Mouse (Mus musculus): ENCODE results near the gene Tmem161a. TPM values are rescaled to one million over a fixed set of nuclear protein-coding genes. Genes with fewer than 3 reads are reported as not detected.

The Tmem161a gene
- polyA plus RNA-seq, 1 experiment from 2014 or later: 53.8 TPM

DNA sequence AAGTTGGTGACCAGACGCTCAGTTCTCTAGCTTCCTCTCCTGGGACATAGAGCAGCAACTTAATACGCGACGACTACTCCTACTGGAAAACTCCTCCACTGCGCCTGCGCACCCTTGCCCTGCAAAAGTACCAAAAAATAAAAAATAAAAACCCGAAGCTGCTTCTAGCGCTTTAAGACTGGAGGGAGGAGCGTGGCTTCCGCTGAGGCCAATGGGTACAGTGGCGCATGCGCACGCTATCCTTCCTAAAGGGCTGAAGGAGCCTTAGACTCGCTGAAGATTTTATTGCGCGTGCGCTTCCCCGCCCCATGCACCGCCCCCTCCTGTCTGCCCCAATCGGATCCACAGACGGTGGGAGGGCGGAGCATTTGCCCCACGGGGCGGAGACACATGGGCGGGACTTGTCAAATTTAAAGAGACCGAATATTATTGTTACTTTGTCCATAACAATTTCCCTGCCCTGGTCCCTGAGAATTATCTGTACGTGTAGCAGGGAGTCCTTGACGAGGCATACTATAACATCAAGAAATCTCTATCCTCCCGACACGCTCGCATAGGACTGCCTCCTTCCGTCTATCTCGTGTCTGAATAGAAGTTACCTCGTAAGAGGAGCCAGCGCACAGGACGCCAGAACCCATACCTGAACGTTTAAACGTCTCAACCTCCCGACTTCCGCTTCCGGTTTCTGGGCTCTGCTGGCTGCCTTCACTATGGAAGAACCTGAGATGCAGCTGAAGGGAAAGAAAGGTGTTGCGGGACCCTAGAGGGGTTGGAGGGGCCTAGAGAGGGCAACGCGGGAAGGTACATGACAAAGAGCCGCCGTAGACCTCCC, 32.9 kb upstream of the Tmem161a start, which contains the start of the genes Rfxank, Borcs8 and Mef2b:
Gene Rfxank (minus strand): TSS at position 129 of the 832 bp plus-strand sequence.
Gene Borcs8 (plus strand): TSS at position 474 of the 832 bp plus-strand sequence.
Gene Mef2b (plus strand): TSS at position 686 of the 832 bp plus-strand sequence.
- Histone ChIP-seq H3K4me1 (peaks cover 23% of the 10 kb centered on the region), H3K36me3 (replicated peaks) (peaks cover 48% of the 10 kb centered on the region), H3K9me3 (no peaks in the 10 kb centered on the region), H3K9ac (peak within 1 kb of the TSS; percentile 76), H3K27ac (peak within 1 kb of the TSS; percentile 80), H3K4me2 (peak within 1 kb of the TSS; percentile 69), H3K4me3 (replicated peaks) (peak within 1 kb of the TSS; percentile 71), H3K27me3 (no peaks in the 10 kb centered on the region)
- peak; percentile 96 for ATAC-seq (ENCODE audit: low FRiP score)
- under 1% methylated on average over 46 of the region's 46 CpGs for WGBS

- H3K27ac ChIP-seq: peak overlapping the region; percentile 80
- WGBS: 14% methylated on average over 9 of the region's 9 CpGs
- peaks cover 48% of the 10 kb centered on the region for H3K36me3 ChIP-seq (replicated peaks)
- peaks cover 23% of the 10 kb centered on the region for H3K4me1 ChIP-seq
- H3K9ac ChIP-seq: peak overlapping the region; percentile 76
- no peaks in the 10 kb centered on the region for H3K27me3 ChIP-seq
- H3K4me2 ChIP-seq: peak overlapping the region; percentile 69
- no peaks in the 10 kb centered on the region for H3K9me3 ChIP-seq
- ATAC-seq (ENCODE audit: low FRiP score): no peak
- peak overlapping the region; percentile 71 for H3K4me3 ChIP-seq (replicated peaks)
Observed at GRCm38 (mm10) chr8:70139981-70140380, 32.2 kb upstream of the Tmem161a start.

- no peak overlapping the region for H3K4me2 ChIP-seq
- no peak for ATAC-seq (ENCODE audit: low FRiP score)
- peaks cover 11% of the 10 kb centered on the region for H3K4me1 ChIP-seq
- no peak overlapping the region for H3K9ac ChIP-seq
- H3K36me3 ChIP-seq (replicated peaks): peaks cover 42% of the 10 kb centered on the region
- no peak overlapping the region for H3K27ac ChIP-seq
- no peak overlapping the region for H3K4me3 ChIP-seq (replicated peaks)
- 86% methylated on average over 7 of the region's 7 CpGs for WGBS
- no peaks in the 10 kb centered on the region for H3K9me3 ChIP-seq
- peaks cover 16% of the 10 kb centered on the region for H3K27me3 ChIP-seq
Observed at GRCm38 (mm10) chr8:70147678-70148607, 24.2 kb upstream of the Tmem161a start.

GRCm38 (mm10) chr8:70150158-70150557, 22.0 kb upstream of the Tmem161a start:
- no peaks in the 10 kb centered on the region for H3K9me3 ChIP-seq
- no peak overlapping the region for H3K4me3 ChIP-seq (replicated peaks)
- no peak for ATAC-seq (ENCODE audit: low FRiP score)
- H3K4me1 ChIP-seq: peaks cover 13% of the 10 kb centered on the region
- WGBS: 17% methylated on average over 13 of the region's 13 CpGs
- H3K36me3 ChIP-seq (replicated peaks): peaks cover 21% of the 10 kb centered on the region
- H3K27me3 ChIP-seq: peaks cover 19% of the 10 kb centered on the region
- H3K27ac ChIP-seq: no peak overlapping the region
- H3K9ac ChIP-seq: 0 out of 2 replicates have a peak overlapping the region, but pooled peaks have one; percentile 21
- H3K4me2 ChIP-seq: no peak overlapping the region

DNA sequence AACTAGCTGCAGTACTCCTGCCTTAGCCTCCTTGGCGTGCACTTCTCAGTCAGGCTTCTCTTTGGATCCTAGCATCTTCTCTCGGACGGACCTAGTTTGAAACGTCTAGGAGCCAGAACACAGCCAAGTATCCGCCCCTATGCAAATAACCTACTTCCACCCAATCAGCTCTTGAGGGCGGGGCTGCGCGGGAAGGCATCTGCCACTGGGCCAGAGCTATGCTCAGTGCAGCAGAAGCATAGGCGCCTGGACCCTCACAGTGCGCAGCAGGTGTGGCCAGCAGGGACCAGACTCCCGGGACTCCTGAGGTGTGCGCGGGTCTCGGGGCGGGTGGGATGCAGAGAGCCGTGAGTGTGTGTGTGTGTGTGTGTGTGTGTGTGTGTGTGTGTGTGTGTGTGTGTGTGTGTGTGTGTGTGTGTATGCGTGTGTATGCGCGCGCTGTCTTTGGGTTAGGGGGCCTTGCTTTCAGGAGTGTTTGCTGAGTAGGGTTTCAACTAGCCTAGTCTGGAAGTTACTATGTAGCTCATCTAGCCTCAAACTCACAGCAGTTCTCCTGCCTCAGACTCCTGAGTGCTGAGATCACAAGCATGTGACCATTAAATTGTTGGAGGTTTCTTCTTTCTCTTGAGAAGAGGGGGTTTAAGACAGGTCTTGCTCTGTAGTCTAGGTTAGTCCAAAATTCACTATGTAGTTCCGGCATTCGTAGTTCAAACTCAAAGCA, 19.5 kb upstream of the Tmem161a start:
- Histone ChIP-seq H3K4me2 (peak overlapping the region; percentile 45), H3K9me3 (no peaks in the 10 kb centered on the region), H3K27ac (no peak overlapping the region), H3K9ac (peak overlapping the region; percentile 21; the same call in 1 of the 2 replicates), H3K4me1 (peaks cover 13% of the 10 kb centered on the region), H3K36me3 (replicated peaks) (no peaks in the 10 kb centered on the region), H3K27me3 (peaks cover 25% of the 10 kb centered on the region), H3K4me3 (replicated peaks) (peak overlapping the region; percentile 15)
- peak; percentile 94 for ATAC-seq (ENCODE audit: low FRiP score)
- WGBS: 11% methylated on average over 21 of the region's 22 CpGs

GRCm38 (mm10) chr8:70157240-70157800, 14.8 kb upstream of the Tmem161a start:
- H3K27me3 ChIP-seq: peaks cover 22% of the 10 kb centered on the region
- no peak overlapping the region for H3K4me3 ChIP-seq (replicated peaks)

GRCm38 (mm10) chr8:70158069-70158853, 13.9 kb upstream of the Tmem161a start:
- ATAC-seq (ENCODE audit: low FRiP score): peak; percentile 94
- H3K27ac ChIP-seq: 0 out of 2 replicates have a peak overlapping the region, but pooled peaks have one; percentile 5
- WGBS: 12% methylated on average over 38 of the region's 40 CpGs

More at GRCm38 (mm10) chr8:70157240-70157800, 14.8 kb upstream of the Tmem161a start:
- H3K4me1 ChIP-seq: peaks cover 14% of the 10 kb centered on the region
- H3K27ac ChIP-seq: no peak overlapping the region
- WGBS: 81% methylated on average over 1 of the region's 1 CpGs
- no peak for ATAC-seq (ENCODE audit: low FRiP score)
- no peak overlapping the region for H3K9ac ChIP-seq
- H3K36me3 ChIP-seq (replicated peaks): no peaks in the 10 kb centered on the region
- H3K9me3 ChIP-seq: no peaks in the 10 kb centered on the region
- no peak overlapping the region for H3K4me2 ChIP-seq

DNA sequence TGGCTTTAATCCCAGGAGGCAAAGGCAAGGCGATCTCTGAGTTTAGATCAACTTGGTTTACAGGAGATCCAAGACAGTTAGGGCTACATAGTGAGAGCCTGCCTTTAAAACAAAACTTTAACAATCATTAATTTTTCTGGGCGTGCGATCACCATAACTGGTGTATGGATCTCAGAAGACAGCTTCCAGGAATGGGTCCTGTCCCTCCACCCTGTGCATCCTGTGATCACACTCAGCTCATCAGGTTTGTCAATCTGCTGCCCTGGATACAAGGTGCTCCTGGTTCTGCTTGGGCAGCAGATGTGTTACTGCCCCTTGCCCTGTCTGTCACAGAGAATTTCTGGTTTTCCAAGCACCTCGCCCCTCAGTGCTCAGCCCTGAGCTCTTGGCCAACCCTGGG, 12.9 kb upstream of the Tmem161a start:
- Histone ChIP-seq H3K4me1 (peaks cover 6% of the 10 kb centered on the region; the same call in 1 of the 2 replicates), H3K9me3 (no peaks in the 10 kb centered on the region), H3K4me2 (no peak overlapping the region), H3K36me3 (replicated peaks) (no peaks in the 10 kb centered on the region), H3K27ac (no peak overlapping the region), H3K9ac (no peak overlapping the region), H3K27me3 (peaks cover 27% of the 10 kb centered on the region), H3K4me3 (replicated peaks) (no peak overlapping the region)
- 90% methylated on average over 4 of the region's 4 CpGs for WGBS
- ATAC-seq (ENCODE audit: low FRiP score): no peak

More at GRCm38 (mm10) chr8:70158069-70158853, 13.9 kb upstream of the Tmem161a start:
- H3K9ac ChIP-seq: peak overlapping the region; percentile 55
- H3K9me3 ChIP-seq: no peaks in the 10 kb centered on the region
- H3K36me3 ChIP-seq (replicated peaks): no peaks in the 10 kb centered on the region
- peaks cover 6% of the 10 kb centered on the region; the same call in 1 of the 2 replicates for H3K4me1 ChIP-seq
- peak overlapping the region; percentile 50 for H3K4me3 ChIP-seq (replicated peaks)
- H3K4me2 ChIP-seq: peak overlapping the region; percentile 74
- H3K27me3 ChIP-seq: peaks cover 27% of the 10 kb centered on the region

DNA sequence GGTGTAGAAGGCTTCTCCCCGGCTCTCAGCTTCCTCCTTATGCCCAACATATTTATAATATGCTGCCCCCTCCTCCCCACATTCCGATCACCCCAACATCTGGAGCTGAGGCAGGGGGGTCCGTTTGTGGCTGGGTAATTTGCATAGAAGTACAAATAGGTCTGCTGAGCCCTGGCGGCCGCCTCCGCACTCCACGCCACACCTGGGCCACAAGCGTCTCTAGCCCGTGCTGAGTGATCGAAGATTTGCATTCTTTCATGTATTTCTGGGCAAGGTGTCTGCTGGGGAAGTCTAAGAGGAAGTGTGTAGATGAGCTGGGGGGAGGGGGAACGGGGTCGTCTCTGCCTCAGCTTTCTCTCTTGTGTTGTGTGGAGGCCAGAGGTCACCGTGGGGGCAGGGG, 12.1 kb upstream of the Tmem161a start:
- H3K4me2 ChIP-seq: no peak overlapping the region
- H3K4me3 ChIP-seq (replicated peaks): no peak overlapping the region
- peaks cover 6% of the 10 kb centered on the region; the same call in 1 of the 2 replicates for H3K4me1 ChIP-seq
- H3K9ac ChIP-seq: no peak overlapping the region
- no peak for ATAC-seq (ENCODE audit: low FRiP score)
- 70% methylated on average over 13 of the region's 13 CpGs for WGBS
- peaks cover 26% of the 10 kb centered on the region for H3K27me3 ChIP-seq
- H3K9me3 ChIP-seq: no peaks in the 10 kb centered on the region
- no peaks in the 10 kb centered on the region for H3K36me3 ChIP-seq (replicated peaks)
- H3K27ac ChIP-seq: no peak overlapping the region

GRCm38 (mm10) chr8:70163316-70163715, 8.8 kb upstream of the Tmem161a start:
- peaks cover 45% of the 10 kb centered on the region for H3K27me3 ChIP-seq
- no peak overlapping the region for H3K4me3 ChIP-seq (replicated peaks)
- H3K4me2 ChIP-seq: no peak overlapping the region
- H3K9me3 ChIP-seq: no peaks in the 10 kb centered on the region
- H3K4me1 ChIP-seq: peaks cover 15% of the 10 kb centered on the region
- 91% methylated on average over 3 of the region's 3 CpGs for WGBS
- ATAC-seq (ENCODE audit: low FRiP score): no peak
- H3K36me3 ChIP-seq (replicated peaks): no peaks in the 10 kb centered on the region
- no peak overlapping the region for H3K27ac ChIP-seq
- H3K9ac ChIP-seq: no peak overlapping the region
